Mouse (Mus musculus) liver, embryonic 11.5 days (tissue): ENCODE results near the gene Heatr1. TPM values are rescaled to one million over a fixed set of nuclear protein-coding genes. Genes with fewer than 3 reads are reported as not detected.
"Not testable (repeated sequence)": the region's sequence is repeated elsewhere in the genome, so short reads cannot be mapped to it uniquely, and the experiment has no call there.

Experiments
- ATAC-seq: fragments of 200-750 bp; cut with Nextera tagmentation; replicated peaks from 2 replicates; pipeline ENCODE4 v1.8.0; 2017; ENCODE audit warnings: moderate number of reproducible peaks, mild to moderate bottlenecking, moderate TSS enrichment, moderate library complexity; ENCODE audit not compliant: low FRiP score
- DNase-seq: peaks from one replicate; pipeline ENCODE4 v3.0.0-alpha.2; 2017; ENCODE audit warnings: low spot score
- H3K27ac ChIP-seq: fragments of 300-500 bp; sonication (generic); 2 replicates; pipeline ENCODE4 v1.5.1; 2014; ENCODE audit warnings: mild to moderate bottlenecking, low read depth, low read length, control low read depth
- H3K27me3 ChIP-seq: fragments of 300-500 bp; sonication (generic); replicated peaks from 2 replicates; pipeline ENCODE4 v1.6.1; 2014; ENCODE audit warnings: low read length, mixed read lengths; ENCODE audit not compliant: control insufficient read depth, insufficient read depth
- H3K36me3 ChIP-seq: fragments of 300-500 bp; sonication (generic); 2 replicates; pipeline ENCODE4 v1.6.1; 2014; ENCODE audit warnings: mild to moderate bottlenecking, low read length, moderate library complexity, mixed read lengths; ENCODE audit not compliant: control insufficient read depth, insufficient read depth
- H3K4me1 ChIP-seq: fragments of 300-500 bp; sonication (generic); replicated peaks from 2 replicates; pipeline ENCODE4 v1.6.1; 2014; ENCODE audit warnings: low read length, mixed read lengths; ENCODE audit not compliant: control insufficient read depth, insufficient read depth
- H3K4me2 ChIP-seq: fragments of 300-500 bp; sonication (generic); 2 replicates; pipeline ENCODE4 v1.6.1; 2014; ENCODE audit warnings: mild to moderate bottlenecking, control low read depth, moderate library complexity
- H3K4me3 ChIP-seq: fragments of 300-500 bp; sonication (generic); 2 replicates; pipeline ENCODE4 v1.5.1; 2014; ENCODE audit warnings: low read depth, low read length, control low read depth
- H3K9ac ChIP-seq: fragments of 300-500 bp; sonication (generic); 2 replicates; pipeline ENCODE4 v1.6.1; 2014; ENCODE audit warnings: low read depth, low read length, control low read depth
- H3K9me3 ChIP-seq: fragments of 300-500 bp; sonication (generic); 2 replicates; pipeline ENCODE4 v1.6.1; 2016; ENCODE audit warnings: low read length, inconsistent platforms, mixed read lengths; ENCODE audit not compliant: control insufficient read depth
- WGBS: fragments of 180-500 bp; shearing (Covaris S2); extraction: QIAGEN DNeasy Blood & Tissue Kit; methylation state at CpG from one replicate; pipeline ENCODE4 v1.1.7; 2014; 5-methylcytosine and 5-hydroxymethylcytosine counted together
- polyA plus RNA-seq: library from polyadenylated mRNA; unstranded; fragments of >200 nt; fragmentation: Nextera tagmentation; extraction: Ambion mirVana; gene quantifications from 2 replicates; pipeline ENCODE4 v1.2.1, GENCODE M21; 2014

Heatr1 gene
- polyA plus RNA-seq, 1 experiment from 2014 or later, result 48.8 TPM

DNA sequence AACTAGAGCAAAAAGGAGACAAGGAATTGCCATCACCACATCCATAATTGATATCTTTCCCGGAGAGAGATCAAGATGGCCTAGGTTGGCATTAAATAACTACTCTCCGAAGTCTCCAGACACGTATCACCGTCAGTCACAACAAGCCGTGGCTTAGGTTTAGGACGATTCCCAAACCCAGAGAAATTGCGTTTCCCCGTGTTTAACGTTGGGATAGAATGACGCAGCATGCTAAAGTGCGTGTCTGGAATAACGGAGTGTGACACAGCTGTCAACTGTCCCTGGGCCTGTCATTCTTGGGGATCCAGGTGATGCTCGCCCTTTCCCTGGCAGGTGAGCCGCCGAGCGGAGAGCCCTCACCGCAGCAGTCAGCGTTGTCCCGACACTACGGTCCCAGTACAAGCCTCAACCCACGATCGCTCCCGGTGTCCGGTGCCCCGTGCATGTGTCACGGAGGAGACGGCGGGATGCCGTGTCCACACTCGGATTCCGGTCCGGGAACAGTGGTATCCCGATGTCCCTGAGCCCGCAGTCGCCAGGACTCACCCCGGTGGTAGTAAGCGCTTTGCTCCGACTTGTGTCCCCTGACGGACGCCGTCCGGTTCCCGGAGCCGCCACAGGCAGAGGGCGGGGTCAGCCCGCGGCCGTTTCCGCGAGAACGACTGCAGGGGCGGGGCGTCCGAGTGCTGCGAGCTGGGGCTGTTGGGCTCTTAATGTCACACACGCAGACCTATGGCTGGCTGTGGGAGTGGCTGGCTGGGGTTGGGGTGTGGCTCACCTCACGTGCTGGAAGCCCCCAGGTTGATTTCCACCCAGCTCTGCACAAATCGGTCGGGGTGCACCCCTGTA is 66.3 kb downstream of the Heatr1 start:
- 1% methylated on average over 59 of the region's 59 CpGs for WGBS
- H3K4me2 ChIP-seq, result peak overlapping the region; percentile 85
- no peaks in the 10 kb centered on the region for H3K9me3 ChIP-seq
- peak overlapping the region; percentile 70 for H3K27ac ChIP-seq
- H3K4me1 ChIP-seq, result 0 out of 2 replicates have a peak, but pooled peaks cover 2% of the 10 kb centered on the region
- H3K4me3 ChIP-seq, result peak overlapping the region; percentile 88
- no peaks in the 10 kb centered on the region for H3K36me3 ChIP-seq
- ATAC-seq, result peak; percentile 96
- H3K9ac ChIP-seq, result peak overlapping the region; percentile 88
- no peaks in the 10 kb centered on the region for H3K27me3 ChIP-seq
- peak; percentile 92 for DNase-seq

DNA sequence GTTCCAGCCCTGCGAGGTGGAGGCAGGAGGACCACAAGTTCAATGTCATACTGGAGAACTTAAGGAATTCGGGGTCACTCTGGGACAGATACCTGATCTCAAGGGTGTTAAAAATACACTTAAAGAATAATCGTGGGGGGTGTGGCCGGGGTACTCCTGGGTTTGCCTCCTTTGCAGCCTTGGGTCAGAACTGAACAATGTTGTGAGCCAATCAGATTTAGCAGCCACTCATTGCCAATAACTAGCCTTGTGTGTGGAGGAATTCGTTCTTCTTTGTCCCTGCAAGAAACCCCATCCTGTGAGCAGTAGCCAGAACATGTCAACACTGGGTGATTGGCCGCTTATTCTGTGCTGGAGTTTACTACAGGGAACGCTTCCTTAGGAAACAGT is 66.9 kb downstream of the Heatr1 start:
- H3K27ac ChIP-seq, result peak overlapping the region; percentile 34; the same call in 1 of the 2 replicates
- H3K4me1 ChIP-seq, result 0 out of 2 replicates have a peak, but pooled peaks cover 2% of the 10 kb centered on the region
- peak overlapping the region; percentile 88 for H3K4me3 ChIP-seq
- DNase-seq (no peak), ATAC-seq (peak; percentile 15)
- H3K36me3 ChIP-seq, result no peaks in the 10 kb centered on the region
- no peaks in the 10 kb centered on the region for H3K9me3 ChIP-seq
- H3K27me3 ChIP-seq, result no peaks in the 10 kb centered on the region
- peak overlapping the region; percentile 88 for H3K9ac ChIP-seq
- H3K4me2 ChIP-seq, result peak overlapping the region; percentile 85
- 3% methylated on average over 7 of the region's 7 CpGs for WGBS

GRCm38 (mm10) chr13:12462623-12463022 is 67.8 kb downstream of the Heatr1 start:
- Histone ChIP-seq H3K4me1 (0 out of 2 replicates have a peak, but pooled peaks cover 2% of the 10 kb centered on the region), H3K9ac (no peak overlapping the region), H3K9me3 (no peaks in the 10 kb centered on the region), H3K36me3 (no peaks in the 10 kb centered on the region), H3K4me3 (no peak overlapping the region), H3K4me2 (no peak overlapping the region), H3K27ac (no peak overlapping the region), H3K27me3 (no peaks in the 10 kb centered on the region)
- 68% methylated on average over 4 of the region's 4 CpGs for WGBS
- DNase-seq, result no peak
- no peak for ATAC-seq

DNA sequence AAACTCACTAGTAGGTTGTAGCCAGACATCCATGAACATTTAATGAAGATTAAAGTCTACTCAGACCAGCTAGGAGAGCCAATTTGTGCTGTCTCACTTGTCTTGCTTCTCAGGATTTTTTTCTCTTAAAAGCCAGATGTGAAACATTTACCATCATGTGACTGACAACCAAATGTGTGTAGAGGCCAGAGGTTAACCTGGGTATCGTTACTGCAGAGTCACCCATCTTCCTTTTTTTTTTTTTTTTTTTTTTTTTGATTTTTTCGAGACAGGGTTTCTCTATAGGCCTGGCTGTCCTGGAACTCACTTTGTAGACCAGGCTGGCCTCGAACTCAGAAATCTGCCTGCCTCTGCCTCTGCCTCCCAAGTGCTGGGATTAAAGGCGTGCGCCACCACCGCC is 69.3 kb downstream of the Heatr1 start:
- H3K4me3 ChIP-seq, H3K36me3 ChIP-seq: not testable (repeated sequence)

GRCm38 (mm10) chr13:12464844-12465243 is 70.0 kb downstream of the Heatr1 start, which contains the start of gene Lgals8:
Gene Lgals8, minus strand, starts transcription at chr13:12464944.
- ATAC-seq, result no peak
- no peak for DNase-seq

More for the DNA sequence above, 69.3 kb downstream of the Heatr1 start:
- not testable (repeated sequence) for H3K27ac ChIP-seq, DNase-seq, ATAC-seq, H3K9ac ChIP-seq, H3K4me1 ChIP-seq, H3K9me3 ChIP-seq, H3K27me3 ChIP-seq, H3K4me2 ChIP-seq
- 78% methylated on average over 6 of the region's 6 CpGs for WGBS

GRCm38 (mm10) chr13:12468488-12468887 is 73.7 kb downstream of the Heatr1 start:
- H3K4me2 ChIP-seq, result no peak overlapping the region
- no peak overlapping the region for H3K4me3 ChIP-seq
- H3K4me1 ChIP-seq, result no peaks in the 10 kb centered on the region
- 69% methylated on average over 1 of the region's 1 CpGs for WGBS
- H3K36me3 ChIP-seq, result no peaks in the 10 kb centered on the region
- H3K27me3 ChIP-seq, result no peaks in the 10 kb centered on the region
- H3K9me3 ChIP-seq, result no peaks in the 10 kb centered on the region
- DNase-seq, result no peak
- no peak for ATAC-seq
- no peak overlapping the region for H3K9ac ChIP-seq
- no peak overlapping the region for H3K27ac ChIP-seq

More at GRCm38 (mm10) chr13:12464844-12465243, 70.0 kb downstream of the Heatr1 start, which contains the start of gene Lgals8:
- H3K9me3 ChIP-seq, result no peaks in the 10 kb centered on the region
- no peak within 1 kb of the TSS for H3K27ac ChIP-seq
- no peak within 1 kb of the TSS for H3K4me3 ChIP-seq
- no peaks in the 10 kb centered on the region for H3K27me3 ChIP-seq
- no peaks in the 10 kb centered on the region for H3K36me3 ChIP-seq
- 0 out of 2 replicates have a peak, but pooled peaks cover 2% of the 10 kb centered on the region for H3K4me1 ChIP-seq
- H3K9ac ChIP-seq, result no peak within 1 kb of the TSS
- 77% methylated on average over 1 of the region's 1 CpGs for WGBS
- H3K4me2 ChIP-seq, result no peak within 1 kb of the TSS

DNA sequence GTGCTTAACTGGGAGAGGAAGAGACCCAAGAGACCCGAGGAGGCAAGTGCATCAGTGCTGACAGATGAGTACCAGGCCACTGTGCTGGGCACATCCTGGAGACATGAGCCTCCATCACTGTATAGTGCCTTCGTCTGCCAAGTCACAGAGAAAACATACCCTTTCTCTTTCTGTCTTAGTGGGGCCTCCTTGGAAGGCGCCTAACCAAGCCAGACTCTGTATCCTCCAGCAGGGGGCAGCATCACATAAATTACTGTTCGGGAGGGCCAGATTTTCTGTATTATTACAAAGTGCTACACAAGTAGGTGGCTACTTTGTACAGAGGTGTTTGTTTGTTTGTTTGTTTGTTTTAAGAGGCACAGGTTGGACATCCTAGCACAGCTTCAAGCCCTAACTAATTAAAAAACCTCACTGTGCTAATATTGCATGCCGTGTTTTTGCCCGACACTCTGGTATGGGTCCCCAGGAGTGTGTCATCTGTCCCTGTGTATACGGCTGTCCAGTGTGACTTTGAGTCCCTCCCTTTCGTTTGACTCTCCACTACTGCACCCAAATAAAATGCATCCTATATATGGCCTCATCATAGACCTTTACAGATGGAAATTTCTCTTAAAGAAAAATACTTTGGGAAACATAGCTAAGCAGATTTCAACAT is 79.0 kb downstream of the Heatr1 start:
- WGBS, result 39% methylated on average over 8 of the region's 8 CpGs
- Histone ChIP-seq H3K9ac (no peak overlapping the region), H3K27me3 (no peaks in the 10 kb centered on the region), H3K4me2 (no peak overlapping the region), H3K27ac (no peak overlapping the region), H3K9me3 (no peaks in the 10 kb centered on the region), H3K36me3 (no peaks in the 10 kb centered on the region), H3K4me3 (no peak overlapping the region), H3K4me1 (no peaks in the 10 kb centered on the region)
- ATAC-seq (peak; percentile 24), DNase-seq (peak; percentile 47)

- H3K27me3 ChIP-seq, result no peaks in the 10 kb centered on the region
- H3K9me3 ChIP-seq, result no peaks in the 10 kb centered on the region
- H3K27ac ChIP-seq, result no peak overlapping the region
- H3K4me3 ChIP-seq, result no peak overlapping the region
- DNase-seq, result no peak
- no peak overlapping the region for H3K9ac ChIP-seq
- no peak overlapping the region for H3K4me2 ChIP-seq
- no peaks in the 10 kb centered on the region for H3K36me3 ChIP-seq
- no peak for ATAC-seq
- no peaks in the 10 kb centered on the region for H3K4me1 ChIP-seq
- 78% methylated on average over 6 of the region's 6 CpGs for WGBS
These were observed 80.4 kb downstream of the Heatr1 start for GRCm38 (mm10) chr13:12475239-12475638.
